Mouse (Mus musculus) lung, embryonic 14.5 days (tissue): ENCODE data around the gene Tomm70a. TPM values are rescaled to one million over a fixed set of nuclear protein-coding genes. Genes with fewer than 3 reads are reported as not detected.

Experiments used
- ATAC-seq: fragments of 200-750 bp; cut with Nextera tagmentation; 2 replicates; pipeline ENCODE4 v1.8.0; 2017; ENCODE audit warnings: mild to moderate bottlenecking, moderate TSS enrichment, moderate library complexity; ENCODE audit not compliant: insufficient read depth
- DNase-seq: peaks from one replicate; pipeline ENCODE4 v3.0.0-alpha.2; 2015
- H3K27ac ChIP-seq: fragments of 300-500 bp; sonication (generic); 2 replicates; pipeline ENCODE4 v1.5.1; 2014; ENCODE audit warnings: low read depth, mild to moderate bottlenecking, moderate library complexity
- H3K27me3 ChIP-seq: fragments of 300-500 bp; sonication (generic); 2 replicates; pipeline ENCODE4 v1.6.1; 2014; ENCODE audit warnings: low read length, control low read depth; ENCODE audit not compliant: insufficient read depth
- H3K36me3 ChIP-seq: fragments of 300-500 bp; sonication (generic); 2 replicates; pipeline ENCODE4 v1.6.1; 2014; ENCODE audit warnings: control low read depth; ENCODE audit not compliant: insufficient read depth
- H3K4me1 ChIP-seq: fragments of 300-500 bp; sonication (generic); 2 replicates; pipeline ENCODE4 v1.6.1; 2014; ENCODE audit warnings: antibody characterized with exemption, control low read depth; ENCODE audit not compliant: insufficient read depth
- H3K4me2 ChIP-seq: fragments of 300-500 bp; sonication (generic); 2 replicates; pipeline ENCODE4 v1.6.1; 2014; ENCODE audit warnings: mild to moderate bottlenecking
- H3K4me3 ChIP-seq: fragments of 300-500 bp; sonication (generic); 2 replicates; pipeline ENCODE4 v1.5.1; 2014; ENCODE audit warnings: low read depth, low read length
- H3K9ac ChIP-seq: fragments of 300-500 bp; sonication (generic); 2 replicates; pipeline ENCODE4 v1.6.1; 2014
- H3K9me3 ChIP-seq: fragments of 300-500 bp; sonication (generic); 2 replicates; pipeline ENCODE4 v1.6.1; 2016; ENCODE audit warnings: low read depth, low read length, control low read depth
- CTCF ChIP-seq: IDR thresholded peaks from 2 replicates; pipeline ENCODE4 v1.5.1; 2016; ENCODE audit warnings: antibody characterized with exemption, low read depth
- WGBS: fragments of 180-500 bp; shearing (Covaris S2); extraction: QIAGEN DNeasy Blood & Tissue Kit; methylation state at CpG from one replicate; pipeline ENCODE4 v1.1.7; 2014; 5-methylcytosine and 5-hydroxymethylcytosine counted together
- polyA plus RNA-seq: library from polyadenylated mRNA; unstranded; fragments of >200 nt; fragmentation: Nextera tagmentation; extraction: Ambion mirVana; gene quantifications from 2 replicates; pipeline ENCODE4 v1.2.1, GENCODE M21; 2014

Gene Tomm70a
- polyA plus RNA-seq, 1 experiment from 2014 or later, result 62.0 TPM

DNA sequence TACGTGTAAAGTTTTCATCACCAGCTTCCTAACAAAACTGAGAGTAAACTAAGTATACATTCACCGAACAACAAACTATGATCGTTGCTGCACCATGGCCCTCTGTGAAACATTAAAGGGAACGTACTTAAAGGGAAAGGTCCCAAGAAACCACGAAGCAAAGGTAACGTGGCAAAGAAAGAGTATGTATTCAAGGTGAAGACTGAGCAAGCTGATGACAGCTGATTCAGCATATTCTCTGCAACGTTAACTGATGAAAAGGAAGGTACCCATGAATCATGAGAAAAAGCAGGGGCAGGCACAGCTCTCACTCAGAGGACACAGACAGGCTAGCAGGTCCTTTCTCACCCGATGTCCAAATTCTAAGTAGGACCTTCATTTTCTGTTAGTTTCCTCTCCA, 68.9 kb downstream of the Tomm70a start:
- H3K27me3 ChIP-seq, result no peaks in the 10 kb centered on the region
- no peak overlapping the region for H3K9ac ChIP-seq
- H3K4me1 ChIP-seq, result no peaks in the 10 kb centered on the region
- 83% methylated on average over 8 of the region's 8 CpGs for whole genome bisulfite sequencing
- no peak for ATAC-seq
- no peak overlapping the region for H3K4me2 ChIP-seq
- peaks cover 23% of the 10 kb centered on the region for H3K36me3 ChIP-seq
- no peak for TF ChIP-seq CTCF
- no peaks in the 10 kb centered on the region for H3K9me3 ChIP-seq
- DNase-seq, result no peak
- no peak overlapping the region for H3K27ac ChIP-seq
- H3K4me3 ChIP-seq, result no peak overlapping the region

DNA sequence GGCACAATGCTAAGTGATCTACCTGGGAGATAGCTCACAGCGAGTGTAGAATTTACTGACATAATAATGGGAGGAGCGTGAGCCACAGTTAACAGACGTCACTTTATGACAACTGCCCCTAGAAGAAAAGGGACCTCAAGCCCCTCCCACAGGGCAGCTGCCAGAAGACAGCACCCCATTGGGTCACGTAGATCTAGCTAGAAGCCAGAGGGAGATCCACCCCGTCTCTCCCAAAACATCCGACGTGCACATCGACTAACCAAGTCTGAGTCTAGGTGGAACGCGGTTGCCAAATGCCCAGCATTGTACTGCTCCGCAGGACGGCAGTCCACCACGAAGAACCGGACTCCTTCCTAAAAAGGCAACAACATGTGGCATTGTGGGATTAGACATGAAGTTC, 69.7 kb downstream of the Tomm70a start:
- Histone ChIP-seq H3K27me3 (no peaks in the 10 kb centered on the region), H3K27ac (no peak overlapping the region), H3K9ac (no peak overlapping the region), H3K4me1 (no peaks in the 10 kb centered on the region), H3K4me2 (no peak overlapping the region), H3K9me3 (no peaks in the 10 kb centered on the region), H3K4me3 (no peak overlapping the region), H3K36me3 (peaks cover 18% of the 10 kb centered on the region)
- TF ChIP-seq CTCF, result no peak
- DNase-seq (no peak), ATAC-seq (no peak)
- 89% methylated on average over 14 of the region's 14 CpGs for WGBS

DNA sequence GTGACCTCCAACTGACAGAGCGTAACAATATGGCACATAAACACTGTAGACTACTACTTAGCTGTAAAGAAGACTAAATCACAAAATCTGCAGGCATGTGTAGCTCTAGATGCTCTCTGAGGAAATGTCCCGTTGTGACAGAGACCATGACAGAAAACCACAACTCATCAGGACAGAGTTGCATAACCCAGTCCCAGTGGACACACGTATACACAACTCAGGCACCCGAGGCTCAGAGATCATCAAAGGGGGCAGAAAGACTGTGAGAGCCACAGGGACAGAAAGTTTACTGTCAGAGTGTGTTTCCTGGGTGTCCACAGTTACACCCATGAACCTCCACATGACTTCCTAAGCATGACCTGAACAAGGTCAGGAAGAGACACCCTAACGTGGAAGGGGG, 75.1 kb downstream of the Tomm70a start:
- Histone ChIP-seq H3K4me1 (no peaks in the 10 kb centered on the region), H3K27ac (no peak overlapping the region)

DNA sequence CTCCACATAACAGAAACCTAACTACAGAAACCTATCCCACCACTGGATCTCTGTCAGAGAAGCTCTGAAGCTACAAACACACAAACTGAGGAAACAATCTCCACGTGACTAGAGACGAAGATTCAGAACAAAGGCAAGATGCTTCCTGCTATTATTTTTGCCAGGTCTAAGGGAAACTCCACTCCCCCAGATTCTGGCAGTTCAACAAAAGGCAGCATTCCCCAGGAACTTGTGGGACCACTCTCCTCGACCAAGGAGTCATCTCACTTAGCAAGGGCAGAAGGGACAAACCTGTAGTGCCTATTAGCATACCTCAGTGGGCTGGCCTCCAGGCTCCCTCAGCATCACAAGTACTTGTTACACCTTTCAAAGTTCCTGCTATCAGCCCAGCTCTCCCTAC, 75.8 kb downstream of the Tomm70a start:
- TF ChIP-seq CTCF, result no peak
- no peak for ATAC-seq

More for the DNA sequence above, 75.1 kb downstream of the Tomm70a start:
- Histone ChIP-seq H3K4me2 (no peak overlapping the region), H3K9ac (no peak overlapping the region), H3K27me3 (no peaks in the 10 kb centered on the region), H3K4me3 (no peak overlapping the region), H3K9me3 (no peaks in the 10 kb centered on the region), H3K36me3 (peaks cover 33% of the 10 kb centered on the region)
- 85% methylated on average over 5 of the region's 5 CpGs for WGBS
- TF ChIP-seq CTCF, result no peak
- ATAC-seq (no peak), DNase-seq (no peak)

More for the DNA sequence above, 75.8 kb downstream of the Tomm70a start:
- Histone ChIP-seq H3K9me3 (no peaks in the 10 kb centered on the region), H3K9ac (no peak overlapping the region), H3K27ac (no peak overlapping the region), H3K4me1 (no peaks in the 10 kb centered on the region), H3K4me2 (no peak overlapping the region), H3K27me3 (no peaks in the 10 kb centered on the region), H3K36me3 (peaks cover 27% of the 10 kb centered on the region), H3K4me3 (no peak overlapping the region)
- 59% methylated on average over 3 of the region's 3 CpGs for WGBS
- DNase-seq, result no peak

Other genes starting within 250 kb of the Tomm70a start
- gene Tmem45a, start 235.5 kb upstream of the Tomm70a start, polyA plus RNA-seq, result 39.9 and 47.0 TPM in 2 replicates
- gene Lnp1, start 193.6 kb upstream of the Tomm70a start, polyA plus RNA-seq, result not detected in 2 replicates
- gene Tmem45a2, start 50.3 kb upstream of the Tomm70a start, polyA plus RNA-seq, result 0.29 and 0.34 TPM in 2 replicates
- 75.1 and 75.4 TPM in 2 replicates for gene Nit2, start 45.6 kb downstream of the Tomm70a start, polyA plus RNA-seq
- 28.3 and 29.0 TPM in 2 replicates for gene Tbc1d23, start 109.8 kb downstream of the Tomm70a start, polyA plus RNA-seq
- 0.07 TPM in 1 of 2 replicates, not detected in the other for gene Tmem30c, start 171.2 kb downstream of the Tomm70a start, polyA plus RNA-seq
- gene Filip1l, start 231.4 kb downstream of the Tomm70a start, polyA plus RNA-seq, result 29.0 and 29.2 TPM in 2 replicates